Mouse (Mus musculus): ENCODE results near the gene Gstp3. TPM values are rescaled to one million over a fixed set of nuclear protein-coding genes. Genes with fewer than 3 reads are reported as not detected.
"Not testable (repeated sequence)": the region's sequence is repeated elsewhere in the genome, so short reads cannot be mapped to it uniquely, and the experiment has no call there.

The Gstp3 gene
- polyA plus RNA-seq, 1 experiment from 2014 or later, result 0.41 TPM

DNA sequence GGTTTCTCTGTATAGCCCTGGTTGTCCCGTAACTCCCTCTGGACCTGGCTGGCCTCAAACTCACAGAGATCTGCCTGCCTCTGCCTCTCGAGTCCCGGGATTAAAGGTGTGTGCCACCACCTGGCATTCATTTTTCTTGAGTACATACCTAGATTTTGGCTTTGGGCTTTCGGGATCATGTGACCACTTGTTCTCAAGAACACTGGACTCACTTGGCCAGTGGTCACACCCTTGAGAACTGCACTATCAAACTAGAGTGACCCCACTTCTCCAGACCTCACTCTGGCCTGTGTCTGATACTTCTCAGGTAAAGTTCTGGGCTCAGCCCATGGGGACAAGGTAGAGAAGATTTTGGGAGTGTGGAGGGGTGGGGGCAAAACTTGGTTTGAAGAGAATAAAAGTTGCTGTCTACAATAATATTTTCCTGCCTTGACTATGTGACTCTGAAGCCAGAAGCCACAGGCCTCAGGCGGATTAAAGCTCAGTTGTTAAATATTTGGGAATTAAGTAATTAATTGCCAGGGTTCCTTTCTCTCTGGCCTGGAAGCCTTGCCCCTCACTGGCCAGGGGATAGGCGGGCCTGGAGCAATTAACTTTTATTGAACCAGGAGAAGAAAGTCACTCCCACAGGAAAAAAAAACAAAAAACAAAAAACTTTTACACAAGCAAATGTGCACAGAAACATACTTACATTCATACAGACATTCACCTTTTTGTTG is 13.5 kb upstream of the Gstp3 start:
- no peak for ATAC-seq (ENCODE audit: insufficient number of reproducible peaks, low FRiP score, low TSS enrichment, low read depth)
- no peak overlapping the region for H3K9ac ChIP-seq
- WGBS, result 73% methylated on average over 6 of the region's 6 CpGs

GRCm38 (mm10) chr19:4071406-4071805 is 12.0 kb upstream of the Gstp3 start:
- no peaks in the 10 kb centered on the region for H3K9me3 ChIP-seq (replicated peaks)
- 93% methylated on average over 6 of the region's 6 CpGs for WGBS
- no peaks in the 10 kb centered on the region for H3K36me3 ChIP-seq
- no peak overlapping the region for H3K4me2 ChIP-seq (replicated peaks)
- no peak overlapping the region for H3K9ac ChIP-seq
- no peaks in the 10 kb centered on the region for H3K4me1 ChIP-seq
- no peak for ATAC-seq (ENCODE audit: insufficient number of reproducible peaks, low FRiP score, low TSS enrichment, low read depth)
- no peak overlapping the region for H3K27ac ChIP-seq (replicated peaks)
- H3K4me3 ChIP-seq (replicated peaks), result no peak overlapping the region
- no peaks in the 10 kb centered on the region for H3K27me3 ChIP-seq

More for the DNA sequence above, 13.5 kb upstream of the Gstp3 start:
- no peaks in the 10 kb centered on the region for H3K4me1 ChIP-seq
- no peak overlapping the region for H3K4me2 ChIP-seq (replicated peaks)
- no peak overlapping the region for H3K4me3 ChIP-seq (replicated peaks)
- H3K9me3 ChIP-seq (replicated peaks), result no peaks in the 10 kb centered on the region
- no peak overlapping the region for H3K27ac ChIP-seq (replicated peaks)
- no peaks in the 10 kb centered on the region for H3K27me3 ChIP-seq
- H3K36me3 ChIP-seq, result no peaks in the 10 kb centered on the region

DNA sequence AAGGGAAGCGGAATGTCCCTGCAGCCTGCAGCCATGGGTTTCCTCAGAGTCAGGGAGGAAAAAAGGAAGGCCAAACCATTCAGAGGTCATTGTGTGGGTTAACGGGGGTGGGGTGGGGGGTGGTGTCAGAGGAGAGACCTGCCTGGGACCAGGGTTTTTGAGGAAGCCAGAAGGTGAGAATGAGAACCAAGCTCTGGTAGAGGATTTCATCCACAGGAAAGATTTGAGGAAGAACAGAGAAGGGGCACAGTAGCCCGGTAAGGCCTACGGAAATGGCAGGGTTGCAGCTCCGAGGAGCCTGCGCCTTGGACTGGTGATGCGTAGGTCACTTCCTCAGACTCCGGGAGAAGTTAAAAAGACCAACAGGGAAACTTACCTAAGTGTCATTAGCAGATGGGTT is 11.4 kb upstream of the Gstp3 start:
- Histone ChIP-seq H3K9me3 (replicated peaks) (no peaks in the 10 kb centered on the region), H3K36me3 (no peaks in the 10 kb centered on the region), H3K4me3 (replicated peaks) (no peak overlapping the region), H3K4me2 (replicated peaks) (no peak overlapping the region), H3K4me1 (no peaks in the 10 kb centered on the region), H3K27me3 (no peaks in the 10 kb centered on the region), H3K27ac (replicated peaks) (no peak overlapping the region), H3K9ac (no peak overlapping the region)
- no peak for ATAC-seq (ENCODE audit: insufficient number of reproducible peaks, low FRiP score, low TSS enrichment, low read depth)
- WGBS, result 78% methylated on average over 8 of the region's 8 CpGs

- no peak overlapping the region for H3K4me3 ChIP-seq (replicated peaks)
- 67% methylated on average over 15 of the region's 15 CpGs for WGBS
Measured at GRCm38 (mm10) chr19:4070311-4070710, 10.9 kb upstream of the Gstp3 start.

GRCm38 (mm10) chr19:4068717-4069410 is 9.5 kb upstream of the Gstp3 start:
- Histone ChIP-seq H3K27me3 (no peaks in the 10 kb centered on the region), H3K4me2 (replicated peaks) (no peak overlapping the region), H3K4me1 (no peaks in the 10 kb centered on the region), H3K9me3 (replicated peaks) (no peaks in the 10 kb centered on the region), H3K27ac (replicated peaks) (no peak overlapping the region), H3K4me3 (replicated peaks) (no peak overlapping the region), H3K9ac (no peak overlapping the region), H3K36me3 (no peaks in the 10 kb centered on the region)
- WGBS, result 58% methylated on average over 15 of the region's 15 CpGs
- no peak for ATAC-seq (ENCODE audit: insufficient number of reproducible peaks, low FRiP score, low TSS enrichment, low read depth)

More at GRCm38 (mm10) chr19:4070311-4070710, 10.9 kb upstream of the Gstp3 start:
- Histone ChIP-seq H3K27ac (replicated peaks) (no peak overlapping the region), H3K9ac (no peak overlapping the region), H3K36me3 (no peaks in the 10 kb centered on the region), H3K9me3 (replicated peaks) (no peaks in the 10 kb centered on the region), H3K27me3 (no peaks in the 10 kb centered on the region), H3K4me2 (replicated peaks) (no peak overlapping the region), H3K4me1 (no peaks in the 10 kb centered on the region)
- ATAC-seq (ENCODE audit: insufficient number of reproducible peaks, low FRiP score, low TSS enrichment, low read depth), result no peak

- H3K4me1 ChIP-seq; H3K9me3 ChIP-seq (replicated peaks); H3K36me3 ChIP-seq; H3K4me2 ChIP-seq (replicated peaks); H3K27ac ChIP-seq (replicated peaks); H3K4me3 ChIP-seq (replicated peaks); H3K27me3 ChIP-seq; ATAC-seq (ENCODE audit: insufficient number of reproducible peaks, low FRiP score, low TSS enrichment, low read depth); H3K9ac ChIP-seq: not testable (repeated sequence)
- WGBS, result 85% methylated on average over 2 of the region's 2 CpGs
Measured at GRCm38 (mm10) chr19:4068242-4068641, 8.9 kb upstream of the Gstp3 start.

- Histone ChIP-seq H3K36me3 (no peaks in the 10 kb centered on the region), H3K9ac (no peak overlapping the region), H3K4me2 (replicated peaks) (no peak overlapping the region), H3K4me1 (no peaks in the 10 kb centered on the region), H3K9me3 (replicated peaks) (no peaks in the 10 kb centered on the region), H3K27ac (replicated peaks) (no peak overlapping the region), H3K4me3 (replicated peaks) (no peak overlapping the region), H3K27me3 (no peaks in the 10 kb centered on the region)
- no peak for ATAC-seq (ENCODE audit: insufficient number of reproducible peaks, low FRiP score, low TSS enrichment, low read depth)
Measured at GRCm38 (mm10) chr19:4066877-4067276, 7.5 kb upstream of the Gstp3 start.

GRCm38 (mm10) chr19:4066280-4066679 is 6.9 kb upstream of the Gstp3 start:
- no peak overlapping the region for H3K27ac ChIP-seq (replicated peaks)
- no peak overlapping the region for H3K4me2 ChIP-seq (replicated peaks)
- no peaks in the 10 kb centered on the region for H3K4me1 ChIP-seq
- no peaks in the 10 kb centered on the region for H3K9me3 ChIP-seq (replicated peaks)
- H3K27me3 ChIP-seq, result no peaks in the 10 kb centered on the region
- no peak for ATAC-seq (ENCODE audit: insufficient number of reproducible peaks, low FRiP score, low TSS enrichment, low read depth)
- H3K36me3 ChIP-seq, result no peaks in the 10 kb centered on the region
- H3K9ac ChIP-seq, result no peak overlapping the region
- no peak overlapping the region for H3K4me3 ChIP-seq (replicated peaks)
- 59% methylated on average over 6 of the region's 6 CpGs for WGBS

DNA sequence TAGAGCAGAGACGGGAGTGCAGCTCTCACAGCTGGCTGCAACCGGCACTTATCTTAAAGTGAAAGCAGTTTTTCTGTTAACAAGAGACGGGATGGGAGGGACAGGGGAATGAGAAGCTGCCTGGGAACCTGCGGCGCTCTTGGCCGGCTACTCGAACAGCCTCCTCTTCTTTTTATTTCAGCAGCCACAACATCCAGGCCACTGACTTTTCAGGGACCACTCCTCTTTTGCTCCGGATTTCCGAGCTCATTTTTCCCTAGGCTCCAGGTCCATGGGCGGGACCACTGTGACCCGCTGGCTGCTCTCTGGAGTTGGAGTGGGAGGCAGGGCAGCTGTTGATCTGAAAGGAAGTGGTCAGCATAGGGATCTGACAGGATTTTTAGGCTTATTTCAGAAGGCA is 5.1 kb upstream of the Gstp3 start:
- not testable (repeated sequence) for H3K27me3 ChIP-seq; ATAC-seq (ENCODE audit: insufficient number of reproducible peaks, low FRiP score, low TSS enrichment, low read depth); H3K9ac ChIP-seq; H3K4me1 ChIP-seq; H3K4me3 ChIP-seq (replicated peaks); H3K4me2 ChIP-seq (replicated peaks); H3K36me3 ChIP-seq; H3K27ac ChIP-seq (replicated peaks); H3K9me3 ChIP-seq (replicated peaks)
- WGBS, result 50% methylated on average over 5 of the region's 11 CpGs

DNA sequence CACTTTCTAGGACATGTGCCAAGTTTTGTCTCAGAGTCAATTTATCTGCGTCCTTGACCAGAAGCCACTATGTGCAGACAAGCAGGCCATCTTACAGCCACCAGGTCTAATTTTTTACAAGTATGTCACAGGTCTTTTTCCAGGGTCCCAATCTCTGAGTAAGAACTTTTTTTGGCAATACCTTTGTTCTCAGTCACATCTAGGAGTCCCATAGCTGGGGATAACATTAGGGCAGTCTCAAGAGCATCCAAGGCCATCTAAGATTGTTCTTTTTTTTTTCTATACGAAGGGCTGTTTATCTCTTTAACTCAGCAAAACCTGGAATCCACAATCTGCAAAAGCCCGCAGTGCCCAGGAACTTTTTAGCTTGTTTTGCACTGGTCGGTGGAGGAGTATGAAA is 4.0 kb upstream of the Gstp3 start:
- not testable (repeated sequence) for H3K4me3 ChIP-seq (replicated peaks); ATAC-seq (ENCODE audit: insufficient number of reproducible peaks, low FRiP score, low TSS enrichment, low read depth); H3K27ac ChIP-seq (replicated peaks); H3K4me1 ChIP-seq; H3K9ac ChIP-seq; H3K27me3 ChIP-seq; H3K4me2 ChIP-seq (replicated peaks); H3K9me3 ChIP-seq (replicated peaks); H3K36me3 ChIP-seq
- WGBS, result 78% methylated on average over 4 of the region's 4 CpGs

DNA sequence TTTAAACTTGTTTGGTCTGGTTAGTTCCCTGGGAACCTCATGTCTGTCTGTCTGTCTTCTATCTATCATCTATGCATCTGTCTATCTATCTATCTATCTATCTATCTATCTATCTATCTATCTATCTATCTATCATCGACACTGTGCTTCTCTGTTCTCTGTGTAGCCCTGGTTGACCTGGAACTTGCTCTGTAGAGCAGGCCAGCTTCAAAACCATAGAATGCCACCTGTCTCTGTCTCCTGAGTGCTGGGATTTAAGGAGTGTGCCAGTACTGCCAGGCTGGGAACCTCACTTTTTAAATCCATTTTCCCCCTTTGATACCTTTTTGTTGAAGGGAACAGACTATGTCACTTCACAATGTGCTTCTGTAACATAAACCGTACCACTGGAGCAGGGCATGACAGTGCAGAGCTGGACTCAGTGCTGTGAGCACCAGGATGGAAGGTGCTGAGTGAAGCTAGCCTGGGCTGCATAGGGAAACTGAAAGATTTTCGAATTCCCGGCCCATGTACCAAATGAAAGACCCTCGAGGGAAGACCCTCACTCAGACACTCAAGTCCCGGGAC is 1.6 kb upstream of the Gstp3 start:
- H3K4me1 ChIP-seq, result peaks cover 7% of the 10 kb centered on the region; the same call in 1 of the 2 replicates
- H3K4me2 ChIP-seq (replicated peaks), result no peak overlapping the region
- no peak for ATAC-seq (ENCODE audit: insufficient number of reproducible peaks, low FRiP score, low TSS enrichment, low read depth)
- no peaks in the 10 kb centered on the region for H3K9me3 ChIP-seq (replicated peaks)
- 81% methylated on average over 6 of the region's 6 CpGs for WGBS
- no peak overlapping the region for H3K4me3 ChIP-seq (replicated peaks)
- H3K9ac ChIP-seq, result no peak overlapping the region
- no peaks in the 10 kb centered on the region for H3K27me3 ChIP-seq
- no peak overlapping the region for H3K27ac ChIP-seq (replicated peaks)
- H3K36me3 ChIP-seq, result no peaks in the 10 kb centered on the region
